Mouse (Mus musculus) lung, postnatal 0 days (tissue): ENCODE measurements around the gene Fau. TPM values are rescaled to one million over a fixed set of nuclear protein-coding genes. Genes with fewer than 3 reads are reported as not detected.

ENCODE experiments used
- ATAC-seq: fragments of 200-750 bp; cut with Nextera tagmentation; 2 replicates; pipeline ENCODE4 v1.8.0; 2017; ENCODE audit warnings: moderate library complexity
- DNase-seq: peaks from one replicate; pipeline ENCODE4 v3.0.0-alpha.2; 2016; ENCODE audit warnings: low spot score
- H3K27ac ChIP-seq: fragments of 300-500 bp; sonication (generic); 2 replicates; pipeline ENCODE4 v1.5.1; 2014; ENCODE audit warnings: antibody characterized with exemption, mild to moderate bottlenecking, low read length, mixed read lengths
- H3K27me3 ChIP-seq: fragments of 300-500 bp; sonication (generic); replicated peaks from 2 replicates; pipeline ENCODE4 v1.6.1; 2014; ENCODE audit warnings: low read length, mixed read lengths; ENCODE audit not compliant: insufficient read depth
- H3K36me3 ChIP-seq: fragments of 300-500 bp; sonication (generic); 2 replicates; pipeline ENCODE4 v1.6.1; 2014; ENCODE audit warnings: low read length, mixed read lengths; ENCODE audit not compliant: insufficient read depth
- H3K4me1 ChIP-seq: fragments of 300-500 bp; sonication (generic); 2 replicates; pipeline ENCODE4 v1.6.1; 2014; ENCODE audit warnings: antibody characterized with exemption, low read depth, low read length, mixed read lengths; ENCODE audit not compliant: insufficient read depth
- H3K4me2 ChIP-seq: fragments of 300-500 bp; sonication (generic); replicated peaks from 2 replicates; pipeline ENCODE4 v1.6.1; 2014; ENCODE audit warnings: low read depth, mild to moderate bottlenecking, low read length, moderate library complexity, mixed read lengths
- H3K4me3 ChIP-seq: fragments of 300-500 bp; sonication (generic); 2 replicates; pipeline ENCODE4 v1.5.1; 2014; ENCODE audit warnings: low read depth, low read length
- H3K9ac ChIP-seq: fragments of 300-500 bp; sonication (generic); replicated peaks from 2 replicates; pipeline ENCODE4 v1.6.1; 2014; ENCODE audit warnings: low read depth, mild to moderate bottlenecking
- H3K9me3 ChIP-seq: fragments of 300-500 bp; sonication (generic); 2 replicates; pipeline ENCODE4 v1.6.1; 2016; ENCODE audit warnings: low read length, mixed read lengths
- CTCF ChIP-seq: IDR thresholded peaks from 2 replicates; pipeline ENCODE4 v1.5.1; 2016; ENCODE audit warnings: antibody characterized with exemption, mild to moderate bottlenecking
- EP300 ChIP-seq: IDR thresholded peaks from 2 replicates; pipeline ENCODE4 v1.6.1; 2016; ENCODE audit warnings: antibody characterized with exemption, mild to moderate bottlenecking, control low read depth
- WGBS: fragments of 180-500 bp; shearing (Covaris S2); extraction: QIAGEN DNeasy Blood & Tissue Kit; methylation state at CpG from one replicate; pipeline ENCODE4 v1.1.7; 2014; 5-methylcytosine and 5-hydroxymethylcytosine counted together
- polyA plus RNA-seq: library from polyadenylated mRNA; unstranded; fragments of >200 nt; fragmentation: Nextera tagmentation; extraction: Ambion mirVana; gene quantifications from 2 replicates; pipeline ENCODE4 v1.2.1, GENCODE M21; 2015

Gene Fau
- polyA plus RNA-seq, 1 experiment from 2014 or later = 827 TPM

- no peak for TF ChIP-seq CTCF
- no peak for TF ChIP-seq EP300
- H3K27ac ChIP-seq = no peak overlapping the region
- no peaks in the 10 kb centered on the region for H3K36me3 ChIP-seq
- H3K4me2 ChIP-seq = no peak overlapping the region
- no peaks in the 10 kb centered on the region for H3K9me3 ChIP-seq
- H3K4me3 ChIP-seq = no peak overlapping the region
- H3K4me1 ChIP-seq = no peaks in the 10 kb centered on the region
- no peaks in the 10 kb centered on the region for H3K27me3 ChIP-seq
- ATAC-seq (no peak), DNase-seq (no peak)
- H3K9ac ChIP-seq = no peak overlapping the region
- WGBS = 67% methylated on average over 14 of the region's 14 CpGs
Observed at GRCm38 (mm10) chr19:6030520-6031280, 26.9 kb upstream of the Fau start.

GRCm38 (mm10) chr19:6035966-6036585, 21.6 kb upstream of the Fau start:
- Histone ChIP-seq H3K4me3 (no peak overlapping the region), H3K4me2 (no peak overlapping the region), H3K9me3 (no peaks in the 10 kb centered on the region), H3K4me1 (no peaks in the 10 kb centered on the region), H3K27me3 (no peaks in the 10 kb centered on the region), H3K9ac (no peak overlapping the region), H3K36me3 (no peaks in the 10 kb centered on the region), H3K27ac (no peak overlapping the region)
- no peak for ATAC-seq
- WGBS = 60% methylated on average over 9 of the region's 9 CpGs
- DNase-seq = no peak
- no peak for TF ChIP-seq CTCF
- no peak for TF ChIP-seq EP300

DNA sequence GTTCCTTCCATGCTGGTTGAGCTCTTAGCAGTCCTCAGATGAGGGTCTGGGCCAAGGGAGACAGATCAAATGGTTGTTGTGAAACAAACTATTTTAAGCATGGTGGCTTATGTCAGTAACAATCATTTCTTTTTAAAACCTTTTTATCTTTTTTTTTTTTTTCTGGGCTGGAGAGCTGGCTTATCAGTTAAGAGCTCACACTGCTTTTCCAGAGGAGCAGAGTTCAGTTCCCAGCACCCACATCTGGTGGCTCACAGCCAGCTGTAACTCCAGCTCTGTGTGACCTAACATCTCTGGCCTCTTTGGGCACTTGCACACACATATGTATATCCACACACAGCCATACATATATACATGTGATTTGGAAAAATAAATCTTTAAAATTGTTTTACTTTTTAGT, 19.9 kb upstream of the Fau start:
- no peak overlapping the region for H3K4me2 ChIP-seq
- H3K4me3 ChIP-seq = no peak overlapping the region
- H3K27me3 ChIP-seq = no peaks in the 10 kb centered on the region
- ATAC-seq (no peak), DNase-seq (no peak)
- no peak overlapping the region for H3K9ac ChIP-seq
- no peak overlapping the region for H3K27ac ChIP-seq
- H3K36me3 ChIP-seq = no peaks in the 10 kb centered on the region
- TF ChIP-seq CTCF (no peak), EP300 (no peak)
- no peaks in the 10 kb centered on the region for H3K9me3 ChIP-seq
- no peaks in the 10 kb centered on the region for H3K4me1 ChIP-seq

GRCm38 (mm10) chr19:6038326-6038725, 19.3 kb upstream of the Fau start:
- TF ChIP-seq CTCF (no peak), EP300 (no peak)
- 73% methylated on average over 7 of the region's 7 CpGs for WGBS
- no peaks in the 10 kb centered on the region for H3K9me3 ChIP-seq
- H3K27me3 ChIP-seq = no peaks in the 10 kb centered on the region
- H3K4me3 ChIP-seq = no peak overlapping the region
- H3K36me3 ChIP-seq = no peaks in the 10 kb centered on the region
- ATAC-seq (no peak), DNase-seq (no peak)
- no peaks in the 10 kb centered on the region for H3K4me1 ChIP-seq
- H3K27ac ChIP-seq = no peak overlapping the region
- no peak overlapping the region for H3K4me2 ChIP-seq
- no peak overlapping the region for H3K9ac ChIP-seq

- DNase-seq (no peak), ATAC-seq (no peak)
- Histone ChIP-seq H3K9me3 (no peaks in the 10 kb centered on the region), H3K27ac (no peak overlapping the region), H3K27me3 (no peaks in the 10 kb centered on the region), H3K4me3 (no peak overlapping the region), H3K4me1 (no peaks in the 10 kb centered on the region), H3K4me2 (no peak overlapping the region), H3K9ac (no peak overlapping the region), H3K36me3 (no peaks in the 10 kb centered on the region)
- TF ChIP-seq EP300 = no peak
- no peak for TF ChIP-seq CTCF
Observed at GRCm38 (mm10) chr19:6040002-6040401, 17.6 kb upstream of the Fau start.

- Histone ChIP-seq H3K27ac (no peak overlapping the region), H3K4me2 (no peak overlapping the region), H3K4me3 (no peak overlapping the region), H3K9ac (no peak overlapping the region), H3K27me3 (no peaks in the 10 kb centered on the region), H3K36me3 (no peaks in the 10 kb centered on the region), H3K9me3 (no peaks in the 10 kb centered on the region), H3K4me1 (peaks cover 6% of the 10 kb centered on the region; the same call in 1 of the 2 replicates)
- TF ChIP-seq CTCF (no peak), EP300 (no peak)
- ATAC-seq = no peak
- WGBS = 68% methylated on average over 9 of the region's 9 CpGs
- no peak for DNase-seq
Observed at GRCm38 (mm10) chr19:6042293-6042692, 15.4 kb upstream of the Fau start.
